Mouse (Mus musculus) liver, embryonic 12.5 days (tissue): ENCODE measurements around the gene Apba1. TPM values are rescaled to one million over a fixed set of nuclear protein-coding genes. Genes with fewer than 3 reads are reported as not detected.
A peak's percentile ranks its signal among the peaks of the same experiment; 100 is the strongest.

ENCODE experiments used
- ATAC-seq: fragments of 200-750 bp; cut with Nextera tagmentation; 2 replicates; pipeline ENCODE4 v1.8.0; 2017; ENCODE audit warnings: moderate number of reproducible peaks, mild to moderate bottlenecking, moderate library complexity
- H3K27ac ChIP-seq: fragments of 300-500 bp; sonication (generic); 2 replicates; pipeline ENCODE4 v1.5.1; 2016; ENCODE audit warnings: mild to moderate bottlenecking
- H3K27me3 ChIP-seq: fragments of 300-500 bp; sonication (generic); replicated peaks from 2 replicates; pipeline ENCODE4 v1.6.1; 2016; ENCODE audit warnings: mild to moderate bottlenecking, moderate library complexity
- H3K36me3 ChIP-seq: fragments of 300-500 bp; sonication (generic); 2 replicates; pipeline ENCODE4 v1.6.1; 2016; ENCODE audit warnings: mild to moderate bottlenecking, moderate library complexity
- H3K4me1 ChIP-seq: fragments of 300-500 bp; sonication (generic); 2 replicates; pipeline ENCODE4 v1.6.1; 2016
- H3K4me2 ChIP-seq: fragments of 300-500 bp; sonication (generic); 2 replicates; pipeline ENCODE4 v1.6.1; 2016; ENCODE audit warnings: mild to moderate bottlenecking, moderate library complexity
- H3K4me3 ChIP-seq: fragments of 300-500 bp; sonication (generic); 2 replicates; pipeline ENCODE4 v1.5.1; 2016; ENCODE audit warnings: mild to moderate bottlenecking, moderate library complexity
- H3K9ac ChIP-seq: fragments of 300-500 bp; sonication (generic); 2 replicates; pipeline ENCODE4 v1.6.1; 2016; ENCODE audit warnings: mild to moderate bottlenecking, moderate library complexity
- H3K9me3 ChIP-seq: fragments of 300-500 bp; sonication (generic); replicated peaks from 2 replicates; pipeline ENCODE4 v1.6.1; 2016; ENCODE audit warnings: mild to moderate bottlenecking, moderate library complexity
- WGBS: fragments of 180-500 bp; shearing (Covaris S2); methylation state at CpG from one replicate; pipeline ENCODE4 v1.1.7; 2016; ENCODE audit not compliant: insufficient replicate concordance; 5-methylcytosine and 5-hydroxymethylcytosine counted together
- polyA plus RNA-seq: library from polyadenylated mRNA; unstranded; fragments of >200 nt; fragmentation: Nextera tagmentation; extraction: Ambion mirVana; gene quantifications from 2 replicates; pipeline ENCODE4 v1.2.1, GENCODE M21; 2016

Gene Apba1
- polyA plus RNA-seq, 1 experiment from 2014 or later = 0.01 TPM

DNA sequence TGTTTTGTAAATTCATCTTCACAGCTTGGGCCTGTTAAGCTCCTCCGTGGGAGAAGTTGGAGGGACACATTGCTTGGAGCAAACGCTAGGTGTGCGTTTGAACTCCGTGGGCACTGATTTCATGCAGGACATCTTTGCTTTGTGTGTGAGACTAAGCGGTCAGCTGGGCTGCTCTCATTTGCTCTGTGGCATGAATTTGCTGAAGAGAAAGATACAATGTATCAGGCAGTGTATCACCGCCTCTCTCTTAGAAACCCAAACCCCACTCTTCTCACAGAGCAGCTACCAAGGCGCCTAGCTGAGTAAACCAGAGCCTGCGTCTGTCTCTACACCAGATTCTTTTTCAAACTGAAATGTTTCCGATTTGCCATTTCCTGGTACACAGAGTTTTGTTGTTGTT is 100.1 kb downstream of the Apba1 start:
- Histone ChIP-seq H3K4me1 (no peaks in the 10 kb centered on the region), H3K27ac (no peak overlapping the region), H3K9me3 (no peaks in the 10 kb centered on the region), H3K27me3 (no peaks in the 10 kb centered on the region), H3K4me2 (no peak overlapping the region), H3K4me3 (no peak overlapping the region), H3K36me3 (no peaks in the 10 kb centered on the region), H3K9ac (no peak overlapping the region)
- WGBS = 82% methylated on average over 9 of the region's 9 CpGs
- no peak for ATAC-seq

- Histone ChIP-seq H3K27me3 (no peaks in the 10 kb centered on the region; the same call in 1 of the 2 replicates), H3K9ac (no peak overlapping the region), H3K4me3 (no peak overlapping the region), H3K36me3 (no peaks in the 10 kb centered on the region), H3K27ac (no peak overlapping the region), H3K4me2 (no peak overlapping the region), H3K9me3 (no peaks in the 10 kb centered on the region), H3K4me1 (no peaks in the 10 kb centered on the region)
- 26% methylated on average over 13 of the region's 13 CpGs for WGBS
- ATAC-seq = no peak
These were observed 101.6 kb downstream of the Apba1 start for GRCm38 (mm10) chr19:23860151-23860820.

DNA sequence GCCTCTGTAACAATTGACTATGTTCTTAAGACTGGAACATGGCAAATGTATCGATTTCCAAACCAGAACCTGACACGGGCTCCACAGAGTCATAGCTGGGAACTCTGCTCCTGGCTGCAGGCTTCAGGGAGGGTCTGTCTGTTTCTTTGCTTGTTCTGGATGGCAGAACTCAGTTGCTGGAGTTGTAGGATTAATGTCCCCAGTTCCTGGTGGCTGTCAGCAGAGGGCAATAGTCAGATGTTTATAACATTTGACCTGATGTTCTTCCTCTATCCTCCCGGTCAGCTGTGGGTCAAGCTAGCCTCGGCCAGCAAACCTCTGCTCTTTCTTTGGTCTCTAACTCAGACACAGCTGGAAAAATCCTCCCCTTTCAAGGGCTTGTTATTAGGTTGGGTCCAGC is 104.0 kb downstream of the Apba1 start:
- H3K9ac ChIP-seq = no peak overlapping the region
- ATAC-seq = no peak
- no peak overlapping the region for H3K4me3 ChIP-seq
- no peak overlapping the region for H3K27ac ChIP-seq
- H3K4me1 ChIP-seq = no peaks in the 10 kb centered on the region
- no peak overlapping the region for H3K4me2 ChIP-seq
- WGBS = 37% methylated on average over 4 of the region's 4 CpGs
- H3K27me3 ChIP-seq = no peaks in the 10 kb centered on the region; the same call in 1 of the 2 replicates
- no peaks in the 10 kb centered on the region for H3K9me3 ChIP-seq
- no peaks in the 10 kb centered on the region for H3K36me3 ChIP-seq

- WGBS = 53% methylated on average over 3 of the region's 3 CpGs
- no peaks in the 10 kb centered on the region for H3K4me1 ChIP-seq
- no peak overlapping the region for H3K4me3 ChIP-seq
- H3K9ac ChIP-seq = no peak overlapping the region
- H3K27me3 ChIP-seq = no peaks in the 10 kb centered on the region; the same call in 1 of the 2 replicates
- H3K27ac ChIP-seq = no peak overlapping the region
- H3K4me2 ChIP-seq = no peak overlapping the region
- H3K9me3 ChIP-seq = no peaks in the 10 kb centered on the region
- ATAC-seq = no peak
- H3K36me3 ChIP-seq = no peaks in the 10 kb centered on the region
These were observed 105.3 kb downstream of the Apba1 start for GRCm38 (mm10) chr19:23863959-23864358.

GRCm38 (mm10) chr19:23866045-23866444 is 107.4 kb downstream of the Apba1 start:
- no peaks in the 10 kb centered on the region; the same call in 1 of the 2 replicates for H3K27me3 ChIP-seq
- H3K9me3 ChIP-seq = no peaks in the 10 kb centered on the region
- 76% methylated on average over 9 of the region's 9 CpGs for WGBS
- H3K36me3 ChIP-seq = no peaks in the 10 kb centered on the region
- H3K4me1 ChIP-seq = no peaks in the 10 kb centered on the region
- no peak overlapping the region for H3K4me2 ChIP-seq
- no peak overlapping the region for H3K9ac ChIP-seq
- H3K4me3 ChIP-seq = no peak overlapping the region
- ATAC-seq = no peak
- no peak overlapping the region for H3K27ac ChIP-seq

DNA sequence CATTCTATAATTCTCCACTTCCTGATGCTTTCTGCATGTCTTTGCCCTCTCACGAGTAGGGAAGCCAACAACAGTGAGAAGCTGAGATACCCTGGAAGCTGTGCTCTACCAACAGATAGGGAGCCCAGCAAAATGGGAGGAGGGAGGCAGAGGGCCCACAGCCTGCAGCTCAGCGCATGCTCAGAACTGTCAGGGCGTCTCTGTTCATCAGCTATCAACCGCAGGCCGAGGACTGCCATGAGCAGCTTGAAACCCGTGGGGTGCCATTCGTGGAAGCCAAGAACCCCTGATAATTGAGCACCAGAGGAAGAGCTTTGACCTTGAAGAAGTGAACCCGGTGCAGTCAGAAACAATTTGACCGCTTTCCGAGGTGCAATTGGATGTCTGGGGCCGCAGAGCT is 108.4 kb downstream of the Apba1 start:
- ATAC-seq = no peak
- Histone ChIP-seq H3K27ac (no peak overlapping the region), H3K9me3 (no peaks in the 10 kb centered on the region), H3K4me3 (no peak overlapping the region), H3K4me2 (no peak overlapping the region), H3K36me3 (no peaks in the 10 kb centered on the region), H3K27me3 (no peaks in the 10 kb centered on the region; the same call in 1 of the 2 replicates), H3K9ac (no peak overlapping the region), H3K4me1 (no peaks in the 10 kb centered on the region)
- WGBS = 70% methylated on average over 11 of the region's 11 CpGs

DNA sequence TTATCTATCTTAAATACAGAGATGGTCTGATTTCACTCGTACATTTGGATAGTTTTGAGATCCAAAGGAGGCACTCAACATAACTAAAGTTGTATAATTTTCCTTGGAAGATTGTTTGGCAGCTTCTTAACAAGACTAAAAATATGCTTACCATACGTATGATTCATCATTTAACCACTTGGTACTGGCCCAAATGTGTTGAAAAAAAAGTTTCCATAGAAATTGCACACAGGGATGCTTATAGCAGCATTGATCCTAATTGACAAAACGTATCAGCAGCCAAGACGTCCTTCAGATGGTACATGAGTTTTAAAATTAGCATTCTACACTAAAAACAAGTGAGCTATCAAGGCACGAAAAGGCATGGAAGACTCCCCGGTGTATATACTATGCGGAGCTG is 108.9 kb downstream of the Apba1 start:
- 71% methylated on average over 7 of the region's 7 CpGs for WGBS
- no peaks in the 10 kb centered on the region for H3K9me3 ChIP-seq
- H3K9ac ChIP-seq = no peak overlapping the region
- no peaks in the 10 kb centered on the region for H3K4me1 ChIP-seq
- H3K36me3 ChIP-seq = no peaks in the 10 kb centered on the region
- H3K4me2 ChIP-seq = no peak overlapping the region
- no peaks in the 10 kb centered on the region; the same call in 1 of the 2 replicates for H3K27me3 ChIP-seq
- H3K27ac ChIP-seq = no peak overlapping the region
- H3K4me3 ChIP-seq = no peak overlapping the region
- ATAC-seq = no peak

- H3K9ac ChIP-seq = no peak overlapping the region
- WGBS = 65% methylated on average over 6 of the region's 6 CpGs
- H3K4me3 ChIP-seq = no peak overlapping the region
- H3K36me3 ChIP-seq = no peaks in the 10 kb centered on the region
- no peaks in the 10 kb centered on the region for H3K9me3 ChIP-seq
- no peak overlapping the region for H3K4me2 ChIP-seq
- no peak for ATAC-seq
- no peak overlapping the region for H3K27ac ChIP-seq
- no peaks in the 10 kb centered on the region for H3K4me1 ChIP-seq
- no peaks in the 10 kb centered on the region for H3K27me3 ChIP-seq
These were observed 115.8 kb downstream of the Apba1 start for GRCm38 (mm10) chr19:23874502-23874901.

GRCm38 (mm10) chr19:23875819-23876218 is 117.1 kb downstream of the Apba1 start:
- ATAC-seq = no peak
- H3K4me3 ChIP-seq = no peak overlapping the region
- H3K27ac ChIP-seq = no peak overlapping the region
- H3K4me1 ChIP-seq = no peaks in the 10 kb centered on the region
- 69% methylated on average over 5 of the region's 5 CpGs for WGBS
- no peaks in the 10 kb centered on the region for H3K27me3 ChIP-seq
- H3K9ac ChIP-seq = no peak overlapping the region
- H3K4me2 ChIP-seq = no peak overlapping the region
- H3K36me3 ChIP-seq = no peaks in the 10 kb centered on the region
- H3K9me3 ChIP-seq = no peaks in the 10 kb centered on the region

DNA sequence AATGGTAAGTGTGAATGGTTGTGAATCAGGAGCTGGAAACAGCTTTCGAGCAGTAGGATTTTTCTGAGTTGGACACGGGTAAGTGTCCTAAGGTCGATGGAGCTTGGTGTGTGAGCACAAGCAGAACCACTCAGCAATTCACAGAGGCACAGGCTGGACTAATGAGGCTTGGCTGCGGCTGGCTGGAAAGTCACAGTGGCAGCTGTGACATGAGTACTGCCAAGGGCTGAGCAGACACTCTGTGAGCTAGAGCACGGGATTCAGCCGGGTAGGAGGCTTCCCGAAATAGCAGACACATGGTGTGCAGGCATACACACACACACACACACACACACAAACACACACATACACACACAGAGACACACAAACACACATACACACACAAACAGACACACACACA is 121.2 kb downstream of the Apba1 start:
- no peaks in the 10 kb centered on the region for H3K27me3 ChIP-seq
- no peaks in the 10 kb centered on the region for H3K9me3 ChIP-seq
- WGBS = 68% methylated on average over 7 of the region's 7 CpGs
- no peak for ATAC-seq
- H3K4me2 ChIP-seq = no peak overlapping the region
- no peak overlapping the region for H3K27ac ChIP-seq
- H3K4me1 ChIP-seq = no peaks in the 10 kb centered on the region
- H3K9ac ChIP-seq = no peak overlapping the region
- no peak overlapping the region for H3K4me3 ChIP-seq
- H3K36me3 ChIP-seq = no peaks in the 10 kb centered on the region

GRCm38 (mm10) chr19:23886169-23886568 is 127.5 kb downstream of the Apba1 start:
- ATAC-seq = no peak
- Histone ChIP-seq H3K27me3 (peaks cover 8% of the 10 kb centered on the region), H3K36me3 (no peaks in the 10 kb centered on the region), H3K4me3 (no peak overlapping the region), H3K27ac (no peak overlapping the region), H3K9ac (no peak overlapping the region), H3K4me2 (no peak overlapping the region), H3K9me3 (no peaks in the 10 kb centered on the region), H3K4me1 (no peaks in the 10 kb centered on the region)
- WGBS = 71% methylated on average over 5 of the region's 5 CpGs

DNA sequence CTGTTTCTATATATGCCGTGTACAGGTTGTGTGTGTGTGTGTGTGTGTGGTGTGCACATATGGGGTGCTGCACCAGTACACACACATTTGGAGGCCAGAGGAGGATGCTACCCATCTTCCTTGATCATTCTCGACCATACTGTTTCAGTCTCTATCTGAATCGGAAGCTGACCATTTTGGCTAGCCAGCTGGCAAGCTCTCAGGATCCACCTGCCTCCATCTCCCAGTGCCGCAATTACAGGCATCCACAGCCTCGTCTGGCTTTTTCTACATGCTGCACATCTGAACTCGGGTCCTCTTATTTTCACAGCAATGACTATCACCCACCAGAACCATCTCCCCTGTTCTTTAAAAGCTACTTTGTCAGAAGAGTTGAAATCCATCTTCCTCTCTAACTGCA is 132.7 kb downstream of the Apba1 start:
- peaks cover 42% of the 10 kb centered on the region for H3K27me3 ChIP-seq
- H3K4me1 ChIP-seq = no peaks in the 10 kb centered on the region
- no peak for ATAC-seq
- H3K9ac ChIP-seq = no peak overlapping the region
- no peak overlapping the region for H3K27ac ChIP-seq
- H3K4me2 ChIP-seq = no peak overlapping the region
- 66% methylated on average over 6 of the region's 6 CpGs for WGBS
- H3K4me3 ChIP-seq = no peak overlapping the region
- no peaks in the 10 kb centered on the region for H3K36me3 ChIP-seq
- H3K9me3 ChIP-seq = no peaks in the 10 kb centered on the region

GRCm38 (mm10) chr19:23892633-23893032 is 133.9 kb downstream of the Apba1 start:
- Histone ChIP-seq H3K4me2 (peak overlapping the region; percentile 55), H3K27ac (no peak overlapping the region), H3K4me3 (peak overlapping the region; percentile 32), H3K36me3 (no peaks in the 10 kb centered on the region), H3K9me3 (no peaks in the 10 kb centered on the region), H3K9ac (no peak overlapping the region), H3K27me3 (peaks cover 42% of the 10 kb centered on the region), H3K4me1 (no peaks in the 10 kb centered on the region)
- 23% methylated on average over 33 of the region's 37 CpGs for WGBS
- ATAC-seq = no peak
